Mouse (Mus musculus) hindbrain, embryonic 12.5 days (tissue): Measurements from ENCODE around the gene C1qtnf3. TPM values are rescaled to one million over a fixed set of nuclear protein-coding genes. Genes with fewer than 3 reads are reported as not detected.

Experiments used
- ATAC-seq: fragments of 200-750 bp; cut with Nextera tagmentation; 2 replicates; pipeline ENCODE4 v1.8.0; 2017; ENCODE audit warnings: moderate TSS enrichment; ENCODE audit not compliant: low FRiP score
- H3K27ac ChIP-seq: fragments of 300-500 bp; sonication (generic); 2 replicates; pipeline ENCODE4 v1.5.1; 2016; ENCODE audit warnings: mild to moderate bottlenecking
- H3K27me3 ChIP-seq: fragments of 300-500 bp; sonication (generic); 2 replicates; pipeline ENCODE4 v1.6.1; 2016; ENCODE audit warnings: mild to moderate bottlenecking
- H3K36me3 ChIP-seq: fragments of 300-500 bp; sonication (generic); 2 replicates; pipeline ENCODE4 v1.6.1; 2016; ENCODE audit warnings: mild to moderate bottlenecking
- H3K4me1 ChIP-seq: fragments of 300-500 bp; sonication (generic); 2 replicates; pipeline ENCODE4 v1.6.1; 2016
- H3K4me2 ChIP-seq: fragments of 300-500 bp; sonication (generic); replicated peaks from 2 replicates; pipeline ENCODE4 v1.6.1; 2016; ENCODE audit warnings: mild to moderate bottlenecking
- H3K4me3 ChIP-seq: fragments of 300-500 bp; sonication (generic); 2 replicates; pipeline ENCODE4 v1.5.1; 2016; ENCODE audit warnings: mild to moderate bottlenecking
- H3K9ac ChIP-seq: fragments of 300-500 bp; sonication (generic); 2 replicates; pipeline ENCODE4 v1.6.1; 2016; ENCODE audit warnings: mild to moderate bottlenecking, moderate library complexity
- H3K9me3 ChIP-seq: fragments of 300-500 bp; sonication (generic); replicated peaks from 2 replicates; pipeline ENCODE4 v1.6.1; 2016; ENCODE audit warnings: mild to moderate bottlenecking
- WGBS: fragments of 180-500 bp; shearing (Covaris S2); methylation state at CpG from one replicate; pipeline ENCODE4 v1.1.7; 2016; 5-methylcytosine and 5-hydroxymethylcytosine counted together
- polyA plus RNA-seq: library from polyadenylated mRNA; unstranded; fragments of >200 nt; fragmentation: Nextera tagmentation; extraction: Ambion mirVana; gene quantifications from 2 replicates; pipeline ENCODE4 v1.2.1, GENCODE M21; 2016

C1qtnf3 gene
- polyA plus RNA-seq: 18.5 and 26.0 TPM in 2 replicates

DNA sequence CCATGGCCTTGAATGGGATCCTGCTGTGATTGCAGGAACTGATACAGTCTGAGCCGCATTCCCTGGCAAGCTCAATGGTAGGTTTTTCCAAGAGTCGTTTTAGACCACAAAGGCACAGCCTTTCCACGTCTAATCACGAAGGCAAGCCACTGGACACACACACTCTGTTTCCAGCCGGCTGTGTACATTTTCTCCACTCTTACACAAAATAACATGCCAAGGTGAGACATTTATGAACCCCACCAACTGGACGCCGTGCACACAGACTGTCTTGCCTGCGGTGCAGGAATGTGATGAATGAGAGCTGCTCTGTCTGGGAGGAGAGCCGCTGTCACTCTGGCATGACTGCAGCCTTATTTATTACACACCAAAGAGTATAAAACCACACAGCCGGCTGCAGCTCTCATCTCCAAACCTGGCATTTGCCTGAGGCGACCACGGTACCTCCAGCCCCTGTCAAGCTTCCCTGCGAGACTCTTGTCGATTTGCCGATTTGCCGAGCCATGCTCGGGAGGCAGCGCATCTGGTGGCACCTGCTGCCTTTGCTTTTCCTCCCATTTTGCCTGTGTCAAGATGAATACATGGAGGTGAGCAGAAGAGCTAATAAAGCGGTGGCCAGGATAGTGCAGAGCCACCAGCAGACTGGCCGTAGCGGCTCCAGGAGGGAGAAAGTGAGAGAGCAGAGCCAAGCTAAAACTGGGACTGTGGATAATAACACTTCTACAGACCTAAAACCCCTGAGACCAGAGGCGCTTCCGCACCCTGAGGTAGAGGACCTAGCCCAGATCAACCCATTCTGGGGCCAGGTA is at the start of gene C1qtnf3:
C1qtnf3 (plus strand) TSS at position 382 of the 809 bp plus-strand sequence.
- Histone ChIP-seq H3K9me3 (no peaks in the 10 kb centered on the region), H3K4me3 (no peak within 1 kb of the TSS), H3K9ac (no peak within 1 kb of the TSS), H3K27me3 (no peaks in the 10 kb centered on the region), H3K4me1 (peaks cover 5% of the 10 kb centered on the region; the same call in 1 of the 2 replicates), H3K27ac (no peak within 1 kb of the TSS), H3K4me2 (peak within 1 kb of the TSS; percentile 25; the same call in 1 of the 2 replicates), H3K36me3 (no peaks in the 10 kb centered on the region)
- ATAC-seq: no peak
- 66% methylated on average over 23 of the region's 23 CpGs for WGBS

DNA sequence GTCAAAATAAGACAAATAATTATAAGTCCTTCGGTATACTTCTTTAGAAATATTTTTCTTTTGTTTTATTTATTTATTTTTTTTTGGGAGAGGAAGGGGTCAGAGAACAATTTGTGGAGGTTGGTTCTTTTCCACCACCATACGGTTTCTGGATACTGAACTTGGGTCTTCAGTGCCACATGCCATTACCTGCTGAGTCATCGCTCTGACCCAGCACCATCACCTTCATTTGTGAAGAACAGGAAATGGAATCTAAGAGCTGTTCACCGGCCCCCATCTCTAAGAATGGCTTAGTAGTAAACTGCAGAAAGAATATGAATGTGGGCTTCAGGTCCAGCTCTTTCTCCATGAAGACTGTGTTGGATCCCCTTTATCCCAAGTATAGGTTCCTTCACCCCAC is 49.8 kb upstream of the C1qtnf3 start:
- no peaks in the 10 kb centered on the region for H3K27me3 ChIP-seq
- H3K9ac ChIP-seq: no peak overlapping the region
- no peak overlapping the region for H3K4me3 ChIP-seq
- 89% methylated on average over 4 of the region's 4 CpGs for WGBS
- H3K36me3 ChIP-seq: no peaks in the 10 kb centered on the region
- H3K9me3 ChIP-seq: no peaks in the 10 kb centered on the region
- H3K4me1 ChIP-seq: no peaks in the 10 kb centered on the region
- no peak overlapping the region for H3K4me2 ChIP-seq
- H3K27ac ChIP-seq: no peak overlapping the region
- ATAC-seq: no peak

DNA sequence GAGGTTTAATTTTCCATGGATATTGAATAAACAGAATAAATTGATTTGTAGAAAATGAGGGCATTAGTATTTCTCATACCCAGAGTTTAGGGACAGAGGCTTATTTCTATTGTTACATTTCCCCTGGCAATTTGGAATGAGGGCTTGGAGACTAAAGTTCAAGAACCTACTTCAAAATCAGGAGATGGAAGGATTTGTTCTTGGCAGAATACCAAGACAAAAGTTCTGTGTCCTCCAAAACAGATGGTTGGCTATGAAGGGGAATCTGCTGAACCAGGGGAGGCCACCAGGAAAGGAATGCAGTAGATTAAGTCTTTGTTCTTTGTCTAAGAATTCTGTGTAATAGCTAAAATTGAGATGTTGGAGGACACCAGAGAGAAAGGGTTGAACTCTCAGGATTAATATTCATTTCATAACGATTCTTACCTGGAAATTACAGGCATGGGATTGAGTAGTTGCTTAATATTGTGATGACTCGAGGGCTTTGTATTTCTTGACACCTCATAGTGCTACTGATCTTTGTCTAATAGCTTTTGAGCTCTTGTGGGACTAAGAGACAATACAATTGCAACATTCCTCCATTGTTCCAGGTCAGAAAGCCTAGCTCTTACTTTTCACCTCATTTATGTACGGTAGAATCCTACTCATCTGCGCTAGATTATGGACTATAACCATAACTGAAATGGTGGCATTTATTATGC is 35.4 kb upstream of the C1qtnf3 start:
- no peak overlapping the region for H3K4me3 ChIP-seq
- H3K4me1 ChIP-seq: no peaks in the 10 kb centered on the region
- no peaks in the 10 kb centered on the region for H3K27me3 ChIP-seq
- H3K9me3 ChIP-seq: 0 out of 2 replicates have a peak, but pooled peaks cover 4% of the 10 kb centered on the region
- no peak overlapping the region for H3K9ac ChIP-seq
- H3K4me2 ChIP-seq: no peak overlapping the region
- H3K36me3 ChIP-seq: no peaks in the 10 kb centered on the region
- WGBS: 87% methylated on average over 4 of the region's 4 CpGs
- H3K27ac ChIP-seq: no peak overlapping the region
- ATAC-seq: no peak

DNA sequence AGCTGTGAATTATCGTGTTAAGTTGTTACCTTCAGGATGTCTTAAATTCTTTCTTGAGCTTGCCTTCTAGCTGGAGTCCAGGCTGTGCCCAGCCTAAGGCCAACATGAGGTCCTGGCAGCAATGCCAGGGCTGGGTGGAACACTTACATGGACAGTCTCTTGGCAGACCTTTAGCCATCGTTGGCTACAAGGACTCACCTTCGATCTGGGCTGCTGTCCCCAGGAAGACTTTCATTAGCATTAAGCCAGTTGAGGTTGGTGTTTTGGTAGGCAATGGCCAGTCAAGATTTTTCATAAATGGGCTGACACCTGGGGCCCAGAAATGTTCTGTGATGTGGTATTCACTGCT is 34.8 kb upstream of the C1qtnf3 start:
- no peak overlapping the region for H3K9ac ChIP-seq
- H3K27ac ChIP-seq: no peak overlapping the region
- H3K4me2 ChIP-seq: no peak overlapping the region
- no peak for ATAC-seq
- no peaks in the 10 kb centered on the region for H3K27me3 ChIP-seq
- no peaks in the 10 kb centered on the region for H3K36me3 ChIP-seq
- 0 out of 2 replicates have a peak, but pooled peaks cover 4% of the 10 kb centered on the region for H3K9me3 ChIP-seq
- H3K4me3 ChIP-seq: no peak overlapping the region
- H3K4me1 ChIP-seq: no peaks in the 10 kb centered on the region
- WGBS: 91% methylated on average over 3 of the region's 3 CpGs

DNA sequence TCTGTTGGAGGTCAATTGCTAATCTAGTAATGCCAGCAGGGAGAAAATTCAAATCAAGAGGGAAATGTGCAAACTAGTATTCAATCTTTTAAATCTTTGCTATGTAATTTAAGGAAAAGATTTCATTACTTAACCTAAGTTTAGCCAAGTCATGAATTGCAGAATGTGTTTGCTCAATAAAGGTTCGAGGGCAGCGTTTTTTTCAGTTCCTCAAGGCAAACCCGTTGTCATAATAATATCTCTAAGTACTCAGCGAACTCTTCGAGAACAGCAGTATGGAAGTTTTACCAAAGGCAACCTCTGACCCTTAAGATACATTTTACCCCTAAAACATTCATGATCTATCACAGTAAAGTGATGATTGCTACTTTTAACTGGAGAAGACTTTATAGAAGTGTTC is 31.9 kb upstream of the C1qtnf3 start:
- Histone ChIP-seq H3K36me3 (no peaks in the 10 kb centered on the region), H3K27me3 (no peaks in the 10 kb centered on the region), H3K27ac (no peak overlapping the region), H3K9me3 (0 out of 2 replicates have a peak, but pooled peaks cover 4% of the 10 kb centered on the region), H3K4me3 (no peak overlapping the region), H3K4me2 (no peak overlapping the region), H3K9ac (no peak overlapping the region), H3K4me1 (no peaks in the 10 kb centered on the region)
- no peak for ATAC-seq
- 79% methylated on average over 5 of the region's 5 CpGs for WGBS

DNA sequence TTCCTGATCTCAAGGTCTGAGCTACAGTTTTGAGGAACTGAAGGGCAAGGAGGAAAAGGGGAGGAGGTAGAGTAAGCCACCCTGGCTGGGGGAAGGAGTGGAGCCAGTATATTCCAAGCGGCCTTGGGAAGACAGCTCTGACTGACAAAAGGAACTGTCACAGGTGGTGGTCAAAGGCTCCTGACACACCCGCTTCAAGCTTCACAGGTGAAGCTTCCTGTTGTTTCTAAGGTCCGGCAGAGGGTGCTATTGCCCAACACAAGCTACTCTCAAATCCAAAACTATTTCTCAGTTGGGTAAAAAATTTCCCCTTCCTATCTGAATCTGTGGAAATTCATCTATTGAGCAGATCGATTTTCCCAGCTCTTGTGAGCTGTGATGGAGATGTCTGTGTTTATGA is 31.1 kb upstream of the C1qtnf3 start:
- ATAC-seq: no peak; the same call in 1 of the 2 replicates
- 26% methylated on average over 4 of the region's 4 CpGs for WGBS
- H3K4me2 ChIP-seq: no peak overlapping the region

DNA sequence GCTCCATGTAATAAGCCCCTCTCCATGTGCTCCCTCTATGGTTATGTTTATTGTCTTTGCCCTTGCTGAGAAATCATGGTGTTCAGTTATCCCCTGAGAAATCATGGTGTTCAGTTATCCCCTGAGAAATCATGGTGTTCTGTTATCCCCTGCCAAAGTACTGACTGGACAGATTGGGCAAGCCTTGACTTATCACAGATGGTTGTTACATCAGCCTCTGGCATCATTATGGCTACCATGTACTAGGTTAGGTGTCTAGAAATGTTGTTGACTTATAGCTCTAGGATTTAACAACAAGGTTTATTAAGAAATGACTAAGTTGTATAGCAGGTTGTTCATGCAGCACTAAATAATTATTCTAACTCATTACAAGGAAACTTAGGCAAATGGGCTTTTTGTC is 30.1 kb upstream of the C1qtnf3 start:
- H3K4me2 ChIP-seq: no peak overlapping the region
- H3K4me1 ChIP-seq: no peaks in the 10 kb centered on the region
- no peak overlapping the region for H3K27ac ChIP-seq
- no peaks in the 10 kb centered on the region for H3K27me3 ChIP-seq
- ATAC-seq: no peak
- no peak overlapping the region for H3K9ac ChIP-seq
- no peaks in the 10 kb centered on the region for H3K9me3 ChIP-seq
- H3K4me3 ChIP-seq: no peak overlapping the region
- no peaks in the 10 kb centered on the region for H3K36me3 ChIP-seq

More for the DNA sequence above, 31.1 kb upstream of the C1qtnf3 start:
- Histone ChIP-seq H3K27ac (no peak overlapping the region), H3K36me3 (no peaks in the 10 kb centered on the region), H3K4me1 (no peaks in the 10 kb centered on the region), H3K9ac (no peak overlapping the region), H3K4me3 (no peak overlapping the region), H3K9me3 (0 out of 2 replicates have a peak, but pooled peaks cover 3% of the 10 kb centered on the region), H3K27me3 (no peaks in the 10 kb centered on the region)

DNA sequence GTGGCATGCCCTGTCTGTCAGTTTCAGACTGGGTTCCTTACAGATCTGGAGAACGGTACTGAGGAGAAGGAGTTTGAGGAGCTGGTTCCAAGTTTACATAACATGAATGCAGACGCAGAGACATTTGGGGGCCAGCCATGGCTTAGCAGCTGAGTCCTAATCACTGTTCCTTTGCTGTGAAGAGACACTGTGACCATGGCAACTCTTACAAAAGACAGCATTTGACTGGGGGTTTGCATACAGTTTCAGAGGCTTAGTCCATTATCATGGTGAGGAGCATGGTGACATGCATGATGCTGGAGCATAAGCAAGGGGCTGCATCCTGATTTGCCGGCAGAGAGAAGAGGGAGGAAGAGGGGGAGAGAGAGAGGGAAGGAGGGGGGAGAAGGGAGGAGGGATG is 29.6 kb upstream of the C1qtnf3 start:
- 31% methylated on average over 3 of the region's 3 CpGs for WGBS
- Histone ChIP-seq H3K4me2 (no peak overlapping the region), H3K9ac (no peak overlapping the region), H3K27ac (no peak overlapping the region), H3K9me3 (no peaks in the 10 kb centered on the region), H3K4me3 (no peak overlapping the region), H3K27me3 (no peaks in the 10 kb centered on the region), H3K4me1 (no peaks in the 10 kb centered on the region), H3K36me3 (no peaks in the 10 kb centered on the region)
- ATAC-seq: peak; percentile 82

DNA sequence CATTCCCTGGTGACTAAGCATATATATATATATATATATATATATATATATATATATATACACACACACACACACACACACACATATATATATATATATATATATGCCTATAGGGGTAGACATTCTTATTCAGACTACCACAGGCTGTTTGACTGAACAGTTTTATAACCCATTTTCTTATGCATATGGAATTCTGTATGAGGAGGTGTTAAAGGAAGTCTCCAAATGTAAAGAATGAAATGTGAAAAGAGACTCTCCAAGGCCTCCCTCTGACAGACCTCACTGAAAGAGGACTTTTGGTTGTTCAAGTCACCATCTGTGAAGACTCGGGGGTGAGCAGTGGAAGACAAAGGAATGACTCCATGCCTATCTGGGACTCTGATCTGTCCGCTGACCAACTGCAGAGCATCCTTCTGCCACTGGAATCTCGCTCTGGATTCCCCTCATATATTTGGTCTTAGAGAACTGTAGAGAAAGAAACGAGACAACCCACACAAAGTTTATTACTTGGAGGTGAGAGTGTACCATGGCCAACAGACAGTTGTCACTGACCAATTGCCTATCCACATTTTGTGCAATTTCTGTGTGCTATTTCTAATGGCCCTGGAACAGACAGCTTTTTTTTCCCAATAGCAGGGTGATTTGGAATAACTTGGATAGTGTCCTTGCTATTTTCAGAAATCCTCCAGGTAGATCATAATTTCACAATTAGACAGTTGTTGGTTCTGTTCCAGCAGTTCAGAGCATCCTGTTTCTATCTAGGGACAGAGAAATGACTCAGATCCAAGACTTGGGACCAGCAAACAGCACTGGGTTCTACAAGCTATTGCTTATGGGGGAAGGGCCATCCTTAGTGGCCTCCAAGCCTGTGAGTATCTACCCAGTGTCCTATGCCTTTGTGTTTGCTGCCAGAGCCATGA is 28.8 kb upstream of the C1qtnf3 start:
- whole genome bisulfite sequencing: 66% methylated on average over 4 of the region's 4 CpGs

DNA sequence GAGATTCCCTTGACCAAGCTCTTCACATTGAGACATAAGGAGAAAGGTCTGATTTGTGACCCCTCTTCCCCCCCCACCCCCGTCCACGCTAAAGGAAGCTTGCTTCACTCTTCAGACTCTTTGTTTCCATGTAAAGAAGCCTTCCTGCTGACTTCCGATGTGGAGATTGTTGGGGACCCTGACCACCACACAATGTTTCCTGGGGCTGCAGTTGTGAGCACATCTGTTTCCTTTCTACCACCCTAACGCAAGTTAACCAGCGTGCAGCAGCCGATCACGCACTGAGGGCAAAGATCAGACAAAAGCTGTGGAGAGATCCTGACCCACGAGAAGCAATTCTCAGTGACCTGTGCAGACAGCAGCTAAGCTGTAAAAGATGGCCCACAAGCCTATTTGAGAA is 24.8 kb upstream of the C1qtnf3 start:
- no peak overlapping the region for H3K9ac ChIP-seq
- H3K4me1 ChIP-seq: no peaks in the 10 kb centered on the region
- 37% methylated on average over 8 of the region's 8 CpGs for WGBS
- H3K9me3 ChIP-seq: no peaks in the 10 kb centered on the region
- no peak overlapping the region for H3K27ac ChIP-seq
- H3K4me3 ChIP-seq: no peak overlapping the region
- ATAC-seq: no peak
- no peaks in the 10 kb centered on the region for H3K36me3 ChIP-seq
- H3K27me3 ChIP-seq: no peaks in the 10 kb centered on the region
- H3K4me2 ChIP-seq: no peak overlapping the region

More for the DNA sequence above, 28.8 kb upstream of the C1qtnf3 start:
- Histone ChIP-seq H3K36me3 (no peaks in the 10 kb centered on the region), H3K4me1 (no peaks in the 10 kb centered on the region), H3K27me3 (no peaks in the 10 kb centered on the region), H3K9me3 (no peaks in the 10 kb centered on the region), H3K4me2 (no peak overlapping the region), H3K4me3 (no peak overlapping the region), H3K9ac (no peak overlapping the region), H3K27ac (no peak overlapping the region)
- no peak for ATAC-seq

DNA sequence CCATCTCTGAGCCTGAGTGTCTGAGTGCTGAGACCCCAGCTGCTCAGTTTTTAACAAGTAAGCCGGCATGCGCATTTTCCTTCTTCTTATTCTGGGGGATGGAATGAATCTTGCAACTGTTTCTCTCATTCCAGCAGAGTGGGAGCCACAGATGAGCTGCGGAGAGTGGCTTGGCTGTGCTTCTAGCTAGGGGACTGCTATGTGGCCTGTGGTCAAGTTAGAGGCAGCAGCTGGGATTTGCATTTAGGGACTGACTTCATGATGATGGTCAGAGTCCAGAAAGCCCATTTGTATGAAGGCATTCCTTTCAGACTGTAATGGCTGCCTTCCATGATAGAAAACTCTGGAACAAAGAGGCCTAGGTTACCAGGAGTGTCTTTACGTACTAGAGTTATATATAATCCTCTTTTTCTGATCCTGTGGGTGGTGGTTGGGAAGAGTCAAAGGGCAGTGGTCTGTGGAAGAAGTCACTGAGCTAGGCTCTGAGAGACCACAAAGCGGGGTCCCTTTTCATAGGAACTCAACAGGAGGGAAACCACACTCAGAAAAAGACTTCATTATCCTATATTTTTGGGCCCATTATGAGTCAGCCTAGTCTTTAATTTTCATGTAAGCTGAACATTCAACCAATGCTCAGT is 23.4 kb upstream of the C1qtnf3 start:
- no peak overlapping the region for H3K4me2 ChIP-seq

More for the DNA sequence above, 23.4 kb upstream of the C1qtnf3 start:
- H3K36me3 ChIP-seq: no peaks in the 10 kb centered on the region
- H3K9me3 ChIP-seq: no peaks in the 10 kb centered on the region
- H3K4me3 ChIP-seq: no peak overlapping the region
- H3K4me1 ChIP-seq: no peaks in the 10 kb centered on the region
- whole genome bisulfite sequencing: 92% methylated on average over 5 of the region's 5 CpGs
- H3K9ac ChIP-seq: no peak overlapping the region
- no peak for ATAC-seq
- H3K27ac ChIP-seq: no peak overlapping the region
- no peaks in the 10 kb centered on the region for H3K27me3 ChIP-seq
